ENCODE assay signal across 9 mouse cellular contexts in genomic region chr16:33937567-33937966, GRCm38 (mm10). TPM values are rescaled to one million over a fixed set of nuclear protein-coding genes. Genes with fewer than 3 reads are reported as not detected.
DNase-seq lines count a peak whose midpoint lies in the region; ATAC-seq and TF ChIP-seq lines count a peak whose summit lies in the region.
"Had no signal": no experiment of that assay in that cellular context is flagged by ENCODE, and none has a peak within 500 bp of the region (broad histone marks: within the 10 kb centered on the region; RNA-seq: fewer than 3 reads in every experiment).

No protein-coding gene starts in this region.

- H3K4me2 ChIP-seq in kidney, embryonic 15.5 days: no peak overlapping the region
- no peak overlapping the region for H3K4me2 ChIP-seq in heart, embryonic 12.5 days
- H3K4me2 ChIP-seq: embryonic facial prominence, embryonic 12.5 days had no signal

- TF ChIP-seq POLR2A in cerebellum, adult 2 months (IDR thresholded peaks at IDR 0.05; ENCODE audit: borderline replicate concordance, insufficient read depth, low read length): no peak

- WGBS in kidney, embryonic 15.5 days: 75% methylated on average over 8 of the region's 8 CpGs
- WGBS in cerebellum, adult 2 months: 7% methylated on average over 8 of the region's 8 CpGs
- 31% methylated on average over 8 of the region's 8 CpGs for WGBS in heart, embryonic 12.5 days

- peak; percentile 75 for DNase-seq in kidney, adult 11 months
- peak; percentile 91 to 93 for DNase-seq in cerebellum, adult 2 months
- DNase-seq in left cerebral cortex, adult 18-20 months (ENCODE audit: low spot score in 2 of 2): peak; percentile 31 to 47
- peak; percentile 66 for DNase-seq in skeletal muscle tissue, adult 2 months (ENCODE audit: low read depth, low spot score)
- no peak for DNase-seq in neural tube, embryonic 10.5 days (ENCODE audit: extremely low spot score, low spot score)
- DNase-seq in embryo, embryonic 10 days (ENCODE audit: low spot score): no peak

- H3K27ac ChIP-seq in kidney, embryonic 15.5 days: no peak overlapping the region
- H3K27ac ChIP-seq in cerebellum, adult 2 months (ENCODE audit: insufficient read depth, low read length): peak overlapping the region; percentile 27; the same call in 1 of the 2 replicates
- peak overlapping the region; percentile 89 for H3K27ac ChIP-seq in heart, embryonic 12.5 days (ENCODE audit: poor library complexity, severe bottlenecking)

- peaks cover 20% of the 10 kb centered on the region for H3K27me3 ChIP-seq in kidney, embryonic 15.5 days
- no peaks in the 10 kb centered on the region for H3K27me3 ChIP-seq in cerebellum, adult 2 months (ENCODE audit: control insufficient read depth, insufficient read depth, low read length)
- no peaks in the 10 kb centered on the region for H3K27me3 ChIP-seq in heart, embryonic 12.5 days (replicated peaks)
- H3K27me3 ChIP-seq: embryonic facial prominence, embryonic 12.5 days had no signal

- no peaks in the 10 kb centered on the region for H3K9me3 ChIP-seq in kidney, embryonic 15.5 days (replicated peaks)
- H3K9me3 ChIP-seq in heart, embryonic 12.5 days (replicated peaks): no peaks in the 10 kb centered on the region
- H3K9me3 ChIP-seq: embryonic facial prominence, embryonic 12.5 days had no signal

- no peak overlapping the region for H3K9ac ChIP-seq in kidney, embryonic 15.5 days
- no peak overlapping the region for H3K9ac ChIP-seq in heart, embryonic 12.5 days
- H3K9ac ChIP-seq: embryonic facial prominence, embryonic 12.5 days had no signal

- TF ChIP-seq CTCF in cerebellum, adult 2 months (IDR thresholded peaks at IDR 0.05; ENCODE audit: borderline replicate concordance, insufficient read depth, low read depth, low read length): no peak

- no peak for ATAC-seq in kidney, embryonic 15.5 days (replicated peaks; ENCODE audit: low FRiP score)
- peak; percentile 67 for ATAC-seq in heart, embryonic 12.5 days (ENCODE audit: insufficient number of reproducible peaks, low FRiP score)

- H3K4me3 ChIP-seq in kidney, embryonic 15.5 days (replicated peaks): no peak overlapping the region
- H3K4me3 ChIP-seq in cerebellum, adult 2 months (replicated peaks; ENCODE audit: insufficient read depth, low read depth, low read length): no peak overlapping the region
- no peak overlapping the region for H3K4me3 ChIP-seq in heart, embryonic 12.5 days
- H3K4me3 ChIP-seq: embryonic facial prominence, embryonic 12.5 days had no signal

- H3K4me1 ChIP-seq in kidney, embryonic 15.5 days: peaks cover 77% of the 10 kb centered on the region
- H3K4me1 ChIP-seq in cerebellum, adult 2 months (ENCODE audit: control insufficient read depth, insufficient read depth, low read length): peaks cover 43% of the 10 kb centered on the region
- H3K4me1 ChIP-seq in heart, embryonic 12.5 days (replicated peaks): peaks cover 80% of the 10 kb centered on the region

- H3K36me3 ChIP-seq in kidney, embryonic 15.5 days: no peaks in the 10 kb centered on the region
- H3K36me3 ChIP-seq in heart, embryonic 12.5 days: no peaks in the 10 kb centered on the region

RNA-seq across cellular contexts. Expression of gene Umps, which starts 29.3 kb away (rescaled TPM):
- polyA plus RNA-seq in kidney, embryonic 15.5 days (2015; fragmentation: Nextera tagmentation; extraction: Ambion mirVana): 62.5 and 63.6 TPM in 2 replicates
- polyA plus RNA-seq in cerebellum, adult 2 months (2012; rRNA removed): 12.5 and 12.7 TPM in 2 replicates
- polyA plus RNA-seq in heart, embryonic 12.5 days (2016; fragmentation: Nextera tagmentation; extraction: Ambion mirVana): 34.6 and 38.2 TPM in 2 replicates
- 10 to 100 TPM; 14.9 to 15.8 TPM for total RNA-seq in left cerebral cortex, adult 18-20 months (2021)

Comparison
In these comparisons a context has a peak if more than half of its experiments do, and no peak if none do; other contexts are left out.
1. DNase-seq: peak in kidney, adult 11 months (single experiment), cerebellum, adult 2 months (2 of 2), left cerebral cortex, adult 18-20 months (2 of 2) and skeletal muscle tissue, adult 2 months (single experiment); none in neural tube, embryonic 10.5 days (single experiment) and embryo, embryonic 10 days (single experiment).